In genomic region chr5:37002001-37002400, GRCm38 (mm10) we compare ENCODE assay signal across 7 mouse cellular contexts.
DNase-seq lines count a peak whose midpoint lies in the region.

No protein-coding gene starts in this region.

- DNase-seq in ovary, postnatal 10 days (ENCODE audit: low spot score) = peak; percentile 35
- DNase-seq in ovary, adult 18-20 months (ENCODE audit: low spot score) = no peak
- peak; percentile 21 for DNase-seq in c-Kit-positive CD71-positive TER-119-negative erythroid progenitor cells, embryonic 14.5 days (ENCODE audit: low read depth)
- DNase-seq in frontal cortex, postnatal 36 days (ENCODE audit: low spot score in 2 of 2) = peak; percentile 82 to 90
- peak; percentile 76 for DNase-seq in layer of hippocampus, adult 9-10 months (ENCODE audit: low spot score)
- peak; percentile 62 for DNase-seq in lung, postnatal 25 days (ENCODE audit: low spot score)
- peak; percentile 36 to 65 for DNase-seq in spleen, postnatal 14 days (ENCODE audit: low spot score in 2 of 2)
